Mouse (Mus musculus) lung, postnatal 0 days (tissue): Measurements from ENCODE around the gene Thyn1. TPM values are rescaled to one million over a fixed set of nuclear protein-coding genes. Genes with fewer than 3 reads are reported as not detected.

Experiments used
- ATAC-seq: fragments of 200-750 bp; cut with Nextera tagmentation; 2 replicates; pipeline ENCODE4 v1.8.0; 2017; ENCODE audit warnings: moderate library complexity
- DNase-seq: peaks from one replicate; pipeline ENCODE4 v3.0.0-alpha.2; 2016; ENCODE audit warnings: low spot score
- H3K27ac ChIP-seq: fragments of 300-500 bp; sonication (generic); 2 replicates; pipeline ENCODE4 v1.5.1; 2014; ENCODE audit warnings: antibody characterized with exemption, mild to moderate bottlenecking, low read length, mixed read lengths
- H3K27me3 ChIP-seq: fragments of 300-500 bp; sonication (generic); replicated peaks from 2 replicates; pipeline ENCODE4 v1.6.1; 2014; ENCODE audit warnings: low read length, mixed read lengths; ENCODE audit not compliant: insufficient read depth
- H3K36me3 ChIP-seq: fragments of 300-500 bp; sonication (generic); 2 replicates; pipeline ENCODE4 v1.6.1; 2014; ENCODE audit warnings: low read length, mixed read lengths; ENCODE audit not compliant: insufficient read depth
- H3K4me1 ChIP-seq: fragments of 300-500 bp; sonication (generic); 2 replicates; pipeline ENCODE4 v1.6.1; 2014; ENCODE audit warnings: antibody characterized with exemption, low read depth, low read length, mixed read lengths; ENCODE audit not compliant: insufficient read depth
- H3K4me2 ChIP-seq: fragments of 300-500 bp; sonication (generic); replicated peaks from 2 replicates; pipeline ENCODE4 v1.6.1; 2014; ENCODE audit warnings: low read depth, mild to moderate bottlenecking, low read length, moderate library complexity, mixed read lengths
- H3K4me3 ChIP-seq: fragments of 300-500 bp; sonication (generic); 2 replicates; pipeline ENCODE4 v1.5.1; 2014; ENCODE audit warnings: low read depth, low read length
- H3K9ac ChIP-seq: fragments of 300-500 bp; sonication (generic); replicated peaks from 2 replicates; pipeline ENCODE4 v1.6.1; 2014; ENCODE audit warnings: low read depth, mild to moderate bottlenecking
- H3K9me3 ChIP-seq: fragments of 300-500 bp; sonication (generic); 2 replicates; pipeline ENCODE4 v1.6.1; 2016; ENCODE audit warnings: low read length, mixed read lengths
- CTCF ChIP-seq: IDR thresholded peaks from 2 replicates; pipeline ENCODE4 v1.5.1; 2016; ENCODE audit warnings: antibody characterized with exemption, mild to moderate bottlenecking
- EP300 ChIP-seq: IDR thresholded peaks from 2 replicates; pipeline ENCODE4 v1.6.1; 2016; ENCODE audit warnings: antibody characterized with exemption, mild to moderate bottlenecking, control low read depth
- WGBS: fragments of 180-500 bp; shearing (Covaris S2); extraction: QIAGEN DNeasy Blood & Tissue Kit; methylation state at CpG from one replicate; pipeline ENCODE4 v1.1.7; 2014; 5-methylcytosine and 5-hydroxymethylcytosine counted together
- polyA plus RNA-seq: library from polyadenylated mRNA; unstranded; fragments of >200 nt; fragmentation: Nextera tagmentation; extraction: Ambion mirVana; gene quantifications from 2 replicates; pipeline ENCODE4 v1.2.1, GENCODE M21; 2015

Gene Thyn1
- polyA plus RNA-seq, 1 experiment from 2014 or later, result 55.7 TPM

DNA sequence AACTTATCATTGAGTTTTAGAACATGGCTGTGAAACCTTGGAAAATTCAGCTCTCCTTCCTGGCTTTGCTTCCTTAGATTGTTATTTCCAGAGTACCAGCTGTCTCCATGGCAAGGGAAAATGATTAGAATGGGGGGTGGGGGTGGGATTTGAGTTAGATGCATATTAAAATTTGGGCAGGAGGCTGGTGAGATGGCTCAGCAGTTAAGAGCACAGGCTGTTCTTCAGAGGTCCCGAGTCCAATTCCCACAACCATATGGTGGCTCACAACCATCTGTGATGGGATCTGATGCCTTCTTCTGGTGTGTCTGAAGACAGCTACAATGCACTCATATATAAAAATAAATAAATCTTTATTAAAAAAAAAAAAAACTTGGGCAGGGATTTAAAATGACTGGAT is 6.4 kb downstream of the Thyn1 start:
- H3K9me3 ChIP-seq, result no peaks in the 10 kb centered on the region
- H3K27me3 ChIP-seq, result no peaks in the 10 kb centered on the region
- no peak overlapping the region for H3K4me3 ChIP-seq
- H3K27ac ChIP-seq, result no peak overlapping the region
- DNase-seq (no peak), ATAC-seq (no peak)
- no peak overlapping the region for H3K9ac ChIP-seq
- H3K4me2 ChIP-seq, result no peak overlapping the region
- H3K4me1 ChIP-seq, result 0 out of 2 replicates have a peak, but pooled peaks cover 2% of the 10 kb centered on the region
- WGBS, result 97% methylated on average over 1 of the region's 1 CpGs
- TF ChIP-seq EP300, result no peak
- TF ChIP-seq CTCF, result no peak
- peaks cover 51% of the 10 kb centered on the region for H3K36me3 ChIP-seq

DNA sequence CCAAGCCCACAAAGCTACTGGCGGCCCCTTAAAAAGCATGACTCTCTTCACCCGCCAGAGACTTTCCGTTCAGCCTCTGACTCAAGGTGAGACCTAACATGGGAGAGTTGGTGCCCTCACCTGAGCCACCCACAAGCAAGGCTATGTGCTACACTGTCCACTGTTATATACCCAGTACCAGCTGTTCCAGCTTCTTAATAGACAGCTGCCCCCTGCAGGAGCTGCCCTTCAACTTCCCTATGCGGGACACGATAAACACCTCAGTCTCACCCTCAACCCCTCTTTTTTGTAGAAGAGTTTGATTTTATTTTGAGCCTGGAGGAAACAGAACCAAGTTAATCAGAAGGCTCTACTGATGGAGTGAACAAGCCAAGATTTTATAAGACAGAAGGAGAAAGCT is 7.4 kb downstream of the Thyn1 start:
- WGBS, result 94% methylated on average over 5 of the region's 5 CpGs
- Histone ChIP-seq H3K4me3 (no peak overlapping the region), H3K4me1 (no peaks in the 10 kb centered on the region), H3K9me3 (no peaks in the 10 kb centered on the region), H3K4me2 (no peak overlapping the region), H3K27ac (no peak overlapping the region), H3K9ac (no peak overlapping the region), H3K36me3 (peaks cover 51% of the 10 kb centered on the region), H3K27me3 (no peaks in the 10 kb centered on the region)
- TF ChIP-seq CTCF (no peak), EP300 (no peak)
- ATAC-seq, result no peak
- no peak for DNase-seq

DNA sequence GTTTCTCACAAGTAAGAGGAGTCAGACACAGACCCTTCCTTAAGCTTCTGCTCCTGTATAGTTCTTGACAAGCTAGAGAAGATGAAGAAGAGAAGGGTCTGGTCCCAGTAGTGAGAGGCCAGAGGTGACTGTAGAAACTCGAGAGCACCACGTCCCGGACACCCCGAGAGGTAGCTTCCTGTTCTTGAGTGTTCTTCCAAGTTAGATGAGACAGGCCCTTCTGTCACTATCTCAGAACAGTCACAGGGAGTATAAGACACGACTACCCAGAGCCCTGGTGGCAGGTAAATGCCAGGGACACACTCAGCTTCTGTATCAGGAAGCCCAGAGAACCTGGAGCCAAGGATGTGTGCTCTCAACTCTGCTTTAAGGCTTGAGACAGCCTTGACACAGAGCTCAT is 9.7 kb downstream of the Thyn1 start:
- DNase-seq, result no peak
- Histone ChIP-seq H3K9me3 (no peaks in the 10 kb centered on the region), H3K36me3 (peaks cover 45% of the 10 kb centered on the region), H3K4me2 (no peak overlapping the region), H3K9ac (no peak overlapping the region), H3K27me3 (no peaks in the 10 kb centered on the region), H3K4me3 (no peak overlapping the region), H3K4me1 (no peaks in the 10 kb centered on the region), H3K27ac (no peak overlapping the region)
- no peak for ATAC-seq
- TF ChIP-seq EP300, result no peak
- no peak for TF ChIP-seq CTCF
- 75% methylated on average over 5 of the region's 5 CpGs for WGBS

DNA sequence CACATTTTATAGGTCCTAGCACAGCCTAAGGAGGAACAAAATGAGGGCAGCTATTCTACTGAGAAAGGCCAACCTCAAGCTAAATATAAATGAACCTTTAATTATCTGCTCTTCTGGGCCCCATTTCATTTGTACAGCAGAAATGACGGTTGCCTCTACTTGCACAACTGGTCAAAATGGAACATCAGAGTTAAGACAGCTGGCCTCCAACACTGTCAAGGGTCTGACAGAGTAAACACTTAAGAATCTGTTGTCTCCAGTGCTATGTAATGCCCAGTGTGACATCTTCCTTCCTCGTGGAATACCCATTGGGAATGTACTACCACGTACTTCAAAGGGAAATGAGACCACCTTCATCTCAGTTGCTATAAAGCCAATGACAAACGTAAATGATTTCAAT is 12.1 kb downstream of the Thyn1 start:
- no peak overlapping the region for H3K9ac ChIP-seq
- H3K36me3 ChIP-seq, result peaks cover 38% of the 10 kb centered on the region
- H3K27me3 ChIP-seq, result no peaks in the 10 kb centered on the region
- H3K9me3 ChIP-seq, result no peaks in the 10 kb centered on the region
- H3K4me3 ChIP-seq, result no peak overlapping the region
- ATAC-seq (peak; percentile 78), DNase-seq (peak; percentile 64)
- no peak overlapping the region for H3K4me2 ChIP-seq
- H3K4me1 ChIP-seq, result no peaks in the 10 kb centered on the region
- no peak for TF ChIP-seq CTCF
- no peak for TF ChIP-seq EP300
- no peak overlapping the region for H3K27ac ChIP-seq
- WGBS, result 66% methylated on average over 4 of the region's 4 CpGs

DNA sequence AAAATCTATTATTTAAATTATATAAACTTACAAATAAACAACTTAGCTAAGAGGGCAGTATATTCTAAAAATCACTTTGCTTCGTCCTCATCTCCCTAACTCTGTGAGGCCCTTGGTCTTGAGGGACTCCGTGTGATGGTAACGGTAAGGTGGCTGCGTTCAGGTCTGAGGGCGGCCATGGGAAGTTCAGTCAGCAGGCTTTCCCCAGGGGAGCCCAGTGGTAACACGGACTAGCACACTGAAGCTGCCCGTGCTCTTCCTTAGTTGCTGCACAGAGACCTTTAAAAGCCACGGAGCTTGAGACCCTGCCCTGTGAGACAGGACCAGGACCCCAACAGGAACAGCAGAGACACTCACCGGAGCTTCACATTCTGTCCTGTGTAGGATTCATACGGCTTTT is 19.5 kb downstream of the Thyn1 start:
- Histone ChIP-seq H3K36me3 (peaks cover 15% of the 10 kb centered on the region), H3K27ac (no peak overlapping the region), H3K4me3 (no peak overlapping the region), H3K4me1 (no peaks in the 10 kb centered on the region), H3K9ac (no peak overlapping the region), H3K9me3 (no peaks in the 10 kb centered on the region), H3K4me2 (no peak overlapping the region), H3K27me3 (no peaks in the 10 kb centered on the region)
- ATAC-seq, result no peak
- TF ChIP-seq CTCF (no peak), EP300 (no peak)
- no peak for DNase-seq
- WGBS, result 96% methylated on average over 10 of the region's 10 CpGs

DNA sequence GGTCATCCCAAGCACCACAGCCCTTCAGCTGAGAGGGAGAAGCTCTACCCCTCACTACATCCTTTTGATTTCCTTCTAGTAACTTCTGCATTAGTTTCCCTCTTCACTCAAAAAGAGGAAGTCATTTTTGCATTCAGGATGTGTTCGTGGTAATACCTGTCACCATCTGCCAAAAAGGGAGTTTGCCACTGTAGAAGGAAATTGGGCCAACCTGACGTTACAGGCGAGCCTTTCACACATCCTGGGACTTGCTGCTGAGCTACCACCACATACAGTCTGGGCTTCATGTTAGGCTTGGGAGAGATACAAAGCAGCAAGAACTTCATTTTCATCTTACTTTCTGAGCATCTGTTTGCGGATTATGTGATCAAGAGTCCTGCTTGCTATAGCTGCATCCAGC is 24.2 kb downstream of the Thyn1 start:
- no peaks in the 10 kb centered on the region for H3K27me3 ChIP-seq
- no peak for DNase-seq
- no peak overlapping the region for H3K4me2 ChIP-seq
- peaks cover 20% of the 10 kb centered on the region; the same call in 1 of the 2 replicates for H3K4me1 ChIP-seq
- H3K36me3 ChIP-seq, result no peaks in the 10 kb centered on the region; the same call in 1 of the 2 replicates
- no peak overlapping the region for H3K27ac ChIP-seq
- TF ChIP-seq EP300 (no peak), CTCF (no peak)
- no peak overlapping the region for H3K9ac ChIP-seq
- WGBS, result 68% methylated on average over 4 of the region's 4 CpGs
- H3K4me3 ChIP-seq, result no peak overlapping the region
- H3K9me3 ChIP-seq, result no peaks in the 10 kb centered on the region
- no peak for ATAC-seq

DNA sequence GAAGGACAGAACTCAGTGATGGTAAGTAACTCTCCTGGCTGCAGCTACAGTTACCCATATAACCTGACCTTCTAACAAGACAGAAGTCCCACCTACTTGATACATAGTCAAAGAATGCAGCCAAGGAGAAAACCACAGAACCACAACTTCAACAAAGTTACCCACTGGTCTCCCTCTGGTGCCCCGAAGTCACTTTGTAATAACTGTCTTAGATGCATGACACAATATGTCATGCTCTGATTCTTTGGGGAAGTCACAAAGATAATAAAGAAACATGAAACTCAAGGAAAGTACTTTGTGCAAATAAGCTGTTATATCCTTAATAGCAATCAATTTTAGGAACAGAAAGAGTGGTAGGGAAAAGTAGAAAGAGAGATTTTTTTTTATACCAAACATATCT is 27.2 kb downstream of the Thyn1 start:
- peaks cover 23% of the 10 kb centered on the region; the same call in 1 of the 2 replicates for H3K4me1 ChIP-seq
- no peaks in the 10 kb centered on the region for H3K36me3 ChIP-seq
- DNase-seq (peak; percentile 7), ATAC-seq (no peak)
- no peak overlapping the region for H3K9ac ChIP-seq
- H3K9me3 ChIP-seq, result no peaks in the 10 kb centered on the region
- H3K4me2 ChIP-seq, result no peak overlapping the region; the same call in 1 of the 2 replicates
- H3K4me3 ChIP-seq, result no peak overlapping the region
- H3K27ac ChIP-seq, result no peak overlapping the region
- TF ChIP-seq CTCF, result no peak
- no peak for TF ChIP-seq EP300
- WGBS, result 19% methylated on average over 1 of the region's 1 CpGs
- no peaks in the 10 kb centered on the region for H3K27me3 ChIP-seq
